Mouse (Mus musculus) liver, embryonic 13.5 days (tissue): ENCODE data around the gene R3hdm2. TPM values are rescaled to one million over a fixed set of nuclear protein-coding genes. Genes with fewer than 3 reads are reported as not detected.

Experiments used
- ATAC-seq: fragments of 200-750 bp; cut with Nextera tagmentation; 2 replicates; pipeline ENCODE4 v1.8.0; 2017; ENCODE audit warnings: low read depth, mild to moderate bottlenecking, moderate number of reproducible peaks, moderate library complexity
- DNase-seq: peaks from one replicate; pipeline ENCODE4 v3.0.0; 2022
- H3K27ac ChIP-seq: fragments of 300-500 bp; sonication (generic); 2 replicates; pipeline ENCODE4 v1.5.1; 2015; ENCODE audit warnings: moderate library complexity, mild to moderate bottlenecking, inconsistent platforms
- H3K27me3 ChIP-seq: fragments of 300-500 bp; sonication (generic); 2 replicates; pipeline ENCODE4 v1.6.1; 2015; ENCODE audit warnings: mild to moderate bottlenecking, inconsistent platforms
- H3K36me3 ChIP-seq: fragments of 300-500 bp; sonication (generic); 2 replicates; pipeline ENCODE4 v1.6.1; 2015; ENCODE audit warnings: mild to moderate bottlenecking, inconsistent platforms
- H3K4me1 ChIP-seq: fragments of 300-500 bp; sonication (generic); replicated peaks from 2 replicates; pipeline ENCODE4 v1.6.1; 2015; ENCODE audit warnings: inconsistent platforms
- H3K4me2 ChIP-seq: fragments of 300-500 bp; sonication (generic); 2 replicates; pipeline ENCODE4 v1.6.1; 2015; ENCODE audit warnings: inconsistent platforms, mild to moderate bottlenecking, moderate library complexity
- H3K4me3 ChIP-seq: fragments of 300-500 bp; sonication (generic); replicated peaks from 2 replicates; pipeline ENCODE4 v1.5.1; 2015; ENCODE audit warnings: mild to moderate bottlenecking, inconsistent platforms
- H3K9ac ChIP-seq: fragments of 300-500 bp; sonication (generic); 2 replicates; pipeline ENCODE4 v1.6.1; 2015; ENCODE audit warnings: mild to moderate bottlenecking, inconsistent platforms
- H3K9me3 ChIP-seq: fragments of 300-500 bp; sonication (generic); replicated peaks from 2 replicates; pipeline ENCODE4 v1.6.1; 2016; ENCODE audit warnings: inconsistent platforms
- WGBS: fragments of 180-500 bp; shearing (Covaris S2); methylation state at CpG from one replicate; pipeline ENCODE4 v1.1.7; 2015; ENCODE audit not compliant: insufficient replicate concordance; 5-methylcytosine and 5-hydroxymethylcytosine counted together
- polyA plus RNA-seq: library from polyadenylated mRNA; unstranded; fragments of >200 nt; fragmentation: Nextera tagmentation; extraction: Ambion mirVana; gene quantifications from 2 replicates; pipeline ENCODE4 v1.2.1, GENCODE M21; 2015

The R3hdm2 gene
- polyA plus RNA-seq, 1 experiment from 2014 or later, result 14.4 TPM

DNA sequence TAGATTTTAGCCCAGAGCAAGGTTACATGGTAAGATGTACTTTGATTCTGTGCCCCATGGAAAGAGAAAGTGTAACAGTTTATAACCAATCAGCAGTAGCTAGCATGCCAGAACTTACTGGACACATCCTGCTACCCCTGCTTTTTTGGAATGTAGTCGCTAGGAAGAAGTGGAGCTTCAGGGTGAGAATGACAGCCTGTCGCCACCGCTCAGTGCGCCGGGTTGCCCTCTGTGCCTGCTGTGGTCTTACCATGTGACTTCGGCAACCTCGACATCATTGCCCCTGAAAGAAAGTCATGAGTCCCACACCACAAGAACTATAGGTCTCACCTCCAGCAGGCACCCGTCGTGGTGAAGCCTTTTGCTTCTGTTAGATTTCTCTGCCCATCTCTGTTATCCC is 92.6 kb downstream of the R3hdm2 start:
- no peak for DNase-seq

GRCm38 (mm10) chr10:127475175-127475574 is 95.0 kb downstream of the R3hdm2 start:
- Histone ChIP-seq H3K36me3 (peaks cover 50% of the 10 kb centered on the region), H3K27me3 (no peaks in the 10 kb centered on the region), H3K9me3 (no peaks in the 10 kb centered on the region), H3K4me3 (no peak overlapping the region), H3K4me2 (no peak overlapping the region), H3K9ac (no peak overlapping the region), H3K27ac (no peak overlapping the region), H3K4me1 (peaks cover 13% of the 10 kb centered on the region)
- WGBS, result 91% methylated on average over 4 of the region's 4 CpGs
- no peak for ATAC-seq
- DNase-seq, result no peak

More for the DNA sequence above, 92.6 kb downstream of the R3hdm2 start:
- no peak for ATAC-seq
- Histone ChIP-seq H3K9ac (no peak overlapping the region), H3K4me3 (no peak overlapping the region), H3K27ac (no peak overlapping the region), H3K27me3 (no peaks in the 10 kb centered on the region), H3K4me1 (peaks cover 13% of the 10 kb centered on the region), H3K36me3 (peaks cover 53% of the 10 kb centered on the region), H3K4me2 (no peak overlapping the region), H3K9me3 (no peaks in the 10 kb centered on the region)
- WGBS, result 65% methylated on average over 9 of the region's 9 CpGs

- no peak overlapping the region for H3K27ac ChIP-seq
- ATAC-seq (no peak), DNase-seq (no peak)
- H3K36me3 ChIP-seq, result peaks cover 47% of the 10 kb centered on the region
- H3K27me3 ChIP-seq, result no peaks in the 10 kb centered on the region
- H3K9ac ChIP-seq, result no peak overlapping the region
- H3K4me2 ChIP-seq, result no peak overlapping the region
- no peaks in the 10 kb centered on the region for H3K9me3 ChIP-seq
- peaks cover 4% of the 10 kb centered on the region for H3K4me1 ChIP-seq
- WGBS, result 77% methylated on average over 3 of the region's 3 CpGs
- no peak overlapping the region for H3K4me3 ChIP-seq
These were observed 96.4 kb downstream of the R3hdm2 start for GRCm38 (mm10) chr10:127476541-127476940.

DNA sequence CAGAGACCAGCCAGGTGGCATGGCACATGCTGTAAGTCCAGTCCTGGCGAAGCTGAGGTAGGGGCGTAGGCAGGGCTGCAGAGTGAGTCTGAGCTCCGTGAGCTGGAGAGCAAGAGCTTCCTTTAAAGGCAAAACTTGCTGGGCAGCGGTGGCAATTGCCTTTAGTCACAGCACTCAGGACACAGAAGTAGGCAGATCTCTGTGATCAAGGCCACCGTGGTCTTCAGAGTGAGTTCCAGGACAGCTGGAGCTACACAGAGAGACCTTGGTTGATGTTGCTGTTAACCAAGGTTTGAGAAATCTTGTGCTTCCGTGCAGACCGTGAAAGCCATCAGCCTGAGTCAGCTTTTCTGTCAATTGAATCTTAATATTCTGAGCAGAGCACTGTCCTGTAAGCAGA is 97.2 kb downstream of the R3hdm2 start:
- Histone ChIP-seq H3K9ac (no peak overlapping the region), H3K9me3 (no peaks in the 10 kb centered on the region), H3K27ac (no peak overlapping the region), H3K4me1 (no peaks in the 10 kb centered on the region), H3K36me3 (peaks cover 42% of the 10 kb centered on the region), H3K4me3 (no peak overlapping the region), H3K27me3 (no peaks in the 10 kb centered on the region), H3K4me2 (no peak overlapping the region)
- 78% methylated on average over 7 of the region's 7 CpGs for WGBS
- no peak for ATAC-seq
- DNase-seq, result no peak

DNA sequence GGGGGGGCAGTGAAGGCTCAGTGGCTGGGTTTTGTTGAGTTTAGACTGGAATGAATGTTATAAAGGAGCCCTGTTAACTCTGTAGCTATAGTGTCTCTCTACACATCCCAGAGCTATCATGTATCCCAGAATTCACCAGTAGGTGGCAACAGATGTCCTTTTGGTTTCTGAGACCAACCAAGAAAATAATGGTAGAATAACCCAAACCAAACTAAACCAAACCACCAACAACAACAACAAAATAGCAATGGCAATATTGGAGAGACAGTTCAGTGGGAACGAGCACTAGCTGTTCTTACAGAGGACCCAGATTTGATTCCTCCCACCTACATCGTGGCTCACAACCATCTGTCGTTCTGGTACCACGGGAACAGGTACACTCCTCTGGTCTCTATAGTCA is 99.0 kb downstream of the R3hdm2 start:
- H3K27me3 ChIP-seq, result no peaks in the 10 kb centered on the region
- no peak overlapping the region for H3K27ac ChIP-seq
- no peak for ATAC-seq
- DNase-seq, result no peak
- H3K9ac ChIP-seq, result no peak overlapping the region
- WGBS, result 88% methylated on average over 4 of the region's 4 CpGs
- peaks cover 36% of the 10 kb centered on the region for H3K36me3 ChIP-seq
- no peaks in the 10 kb centered on the region for H3K4me1 ChIP-seq
- H3K9me3 ChIP-seq, result no peaks in the 10 kb centered on the region
- H3K4me2 ChIP-seq, result no peak overlapping the region
- H3K4me3 ChIP-seq, result no peak overlapping the region

- DNase-seq (no peak), ATAC-seq (peak; percentile 45; the same call in 1 of the 2 replicates)
- Histone ChIP-seq H3K9ac (no peak overlapping the region), H3K27me3 (no peaks in the 10 kb centered on the region), H3K4me1 (no peaks in the 10 kb centered on the region), H3K27ac (0 out of 2 replicates have a peak overlapping the region, but pooled peaks have one; percentile 21), H3K4me2 (no peak overlapping the region), H3K9me3 (no peaks in the 10 kb centered on the region), H3K36me3 (peaks cover 39% of the 10 kb centered on the region), H3K4me3 (no peak overlapping the region)
- 75% methylated on average over 19 of the region's 19 CpGs for WGBS
These were observed 101.0 kb downstream of the R3hdm2 start for GRCm38 (mm10) chr10:127480833-127481813.

- WGBS, result 80% methylated on average over 10 of the region's 10 CpGs
- DNase-seq, result no peak
- H3K27me3 ChIP-seq, result no peaks in the 10 kb centered on the region
- no peaks in the 10 kb centered on the region for H3K4me1 ChIP-seq
- no peak overlapping the region for H3K4me3 ChIP-seq
- H3K4me2 ChIP-seq, result no peak overlapping the region
- no peak overlapping the region for H3K27ac ChIP-seq
- no peaks in the 10 kb centered on the region for H3K9me3 ChIP-seq
- ATAC-seq, result no peak
- H3K36me3 ChIP-seq, result peaks cover 56% of the 10 kb centered on the region
- H3K9ac ChIP-seq, result no peak overlapping the region
These were observed 105.1 kb downstream of the R3hdm2 start for GRCm38 (mm10) chr10:127485235-127485634.

GRCm38 (mm10) chr10:127488856-127489255 is 108.7 kb downstream of the R3hdm2 start:
- no peaks in the 10 kb centered on the region for H3K27me3 ChIP-seq
- H3K9ac ChIP-seq, result no peak overlapping the region
- peaks cover 88% of the 10 kb centered on the region for H3K36me3 ChIP-seq
- DNase-seq (no peak), ATAC-seq (no peak)
- no peak overlapping the region for H3K4me2 ChIP-seq
- whole genome bisulfite sequencing, result 84% methylated on average over 7 of the region's 7 CpGs
- no peak overlapping the region for H3K27ac ChIP-seq
- H3K4me1 ChIP-seq, result no peaks in the 10 kb centered on the region
- no peak overlapping the region for H3K4me3 ChIP-seq
- no peaks in the 10 kb centered on the region for H3K9me3 ChIP-seq

GRCm38 (mm10) chr10:127490160-127491127 is 110.3 kb downstream of the R3hdm2 start:
- H3K27ac ChIP-seq, result no peak overlapping the region
- 79% methylated on average over 18 of the region's 18 CpGs for WGBS
- no peak overlapping the region for H3K9ac ChIP-seq
- no peak for ATAC-seq
- H3K27me3 ChIP-seq, result no peaks in the 10 kb centered on the region
- H3K4me3 ChIP-seq, result no peak overlapping the region
- H3K9me3 ChIP-seq, result no peaks in the 10 kb centered on the region
- no peak overlapping the region for H3K4me2 ChIP-seq
- no peaks in the 10 kb centered on the region for H3K4me1 ChIP-seq
- peaks cover 87% of the 10 kb centered on the region for H3K36me3 ChIP-seq
- DNase-seq, result no peak

DNA sequence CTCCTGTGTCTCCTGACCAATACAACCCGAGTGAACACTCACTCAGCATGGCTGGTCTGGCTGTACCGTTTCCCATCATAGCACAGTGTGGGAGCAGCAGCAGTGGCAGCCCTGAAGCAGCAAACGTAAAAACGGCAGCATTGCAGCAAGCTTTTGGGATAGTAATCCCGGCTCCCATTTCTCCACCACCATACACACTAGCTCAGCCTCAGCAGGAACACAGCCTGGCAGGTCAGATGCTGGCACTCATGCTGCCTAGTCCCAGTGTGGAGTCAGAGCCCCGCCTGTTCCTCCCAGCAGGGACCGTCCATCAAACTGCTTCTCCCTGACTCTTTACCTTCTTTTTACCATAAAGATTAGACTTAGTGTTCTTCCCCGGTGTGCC is 111.0 kb downstream of the R3hdm2 start:
- DNase-seq (no peak), ATAC-seq (no peak)
- H3K4me1 ChIP-seq, result no peaks in the 10 kb centered on the region
- H3K27ac ChIP-seq, result no peak overlapping the region
- no peaks in the 10 kb centered on the region for H3K9me3 ChIP-seq
- no peak overlapping the region for H3K4me3 ChIP-seq
- no peak overlapping the region for H3K9ac ChIP-seq
- no peaks in the 10 kb centered on the region for H3K27me3 ChIP-seq
- WGBS, result 72% methylated on average over 8 of the region's 8 CpGs
- peaks cover 88% of the 10 kb centered on the region for H3K36me3 ChIP-seq
- no peak overlapping the region for H3K4me2 ChIP-seq

DNA sequence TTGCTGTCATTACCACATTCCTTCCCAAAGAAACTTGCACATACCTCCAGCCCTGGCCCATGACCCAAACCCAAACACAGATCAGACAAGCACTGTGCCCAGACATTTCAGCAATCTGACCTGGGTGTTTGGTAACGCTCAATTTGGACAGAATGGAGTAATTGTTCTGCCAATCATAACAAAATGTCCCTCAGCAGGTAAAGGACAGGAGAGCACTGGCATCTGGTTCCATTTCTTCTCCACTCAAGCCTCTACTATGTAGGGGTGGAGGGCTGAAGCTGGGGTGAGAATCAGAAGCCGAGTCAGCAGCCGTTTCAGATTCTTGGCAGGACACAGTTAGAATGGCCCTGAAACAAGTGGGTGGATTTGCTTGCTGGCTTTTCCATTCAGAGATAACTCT is 112.0 kb downstream of the R3hdm2 start:
- no peak overlapping the region for H3K4me2 ChIP-seq
- 85% methylated on average over 3 of the region's 3 CpGs for WGBS
- no peak overlapping the region for H3K4me3 ChIP-seq
- no peaks in the 10 kb centered on the region for H3K9me3 ChIP-seq
- H3K27me3 ChIP-seq, result no peaks in the 10 kb centered on the region
- ATAC-seq (no peak), DNase-seq (no peak)
- no peak overlapping the region for H3K9ac ChIP-seq
- H3K4me1 ChIP-seq, result no peaks in the 10 kb centered on the region
- H3K36me3 ChIP-seq, result peaks cover 90% of the 10 kb centered on the region
- no peak overlapping the region for H3K27ac ChIP-seq
